ENCODE assay signal across 18 mouse cellular contexts in the genomic region with DNA sequence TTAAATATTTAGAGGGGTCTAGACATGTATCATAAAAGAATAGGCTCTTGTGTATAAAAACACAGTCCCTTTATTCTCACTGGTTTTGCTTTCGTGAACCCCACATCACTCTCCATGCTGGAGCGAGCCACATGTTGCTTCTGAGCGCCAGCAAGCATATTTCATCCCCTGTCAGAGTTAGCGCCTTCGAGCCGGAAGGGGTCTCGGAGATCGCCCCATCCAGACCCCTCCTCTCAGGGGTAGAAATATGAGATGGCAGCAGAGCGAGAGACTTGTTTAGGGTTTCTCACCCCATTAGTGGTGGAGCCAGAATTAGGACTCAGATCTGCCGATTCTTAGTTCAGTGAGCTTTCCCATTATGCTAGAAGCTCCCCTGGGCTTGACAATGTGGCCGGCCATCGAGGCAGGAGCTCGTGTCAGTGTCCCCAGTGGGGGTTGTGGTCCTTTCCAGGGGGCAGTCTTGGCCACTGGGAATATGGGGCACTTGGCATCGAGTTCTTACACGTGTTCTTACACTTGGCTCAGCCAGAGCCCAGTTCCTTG.
DNase-seq lines count a peak whose midpoint lies in the region; ATAC-seq and TF ChIP-seq lines count a peak whose summit lies in the region.
"Had no signal": no experiment of that assay in that cellular context is flagged by ENCODE, and none has a peak within 500 bp of the region (broad histone marks: within the 10 kb centered on the region; RNA-seq: fewer than 3 reads in every experiment).

No protein-coding gene starts in this region.

- no peak overlapping the region for H3K4me3 ChIP-seq in kidney, embryonic 14.5 days (ENCODE audit: low read length)
- H3K4me3 ChIP-seq in limb, embryonic 10.5 days: 0 out of 2 replicates have a peak overlapping the region, but pooled peaks have one; percentile 19
- no peak overlapping the region for H3K4me3 ChIP-seq in limb, embryonic 14.5 days (replicated peaks; ENCODE audit: low read length)
- H3K4me3 ChIP-seq: embryonic facial prominence, embryonic 10.5 days; forebrain, embryonic 12.5 days; liver, embryonic 13.5 days; midbrain, embryonic 12.5 days had no signal

- no peaks in the 10 kb centered on the region for H3K27me3 ChIP-seq in kidney, embryonic 14.5 days (ENCODE audit: control insufficient read depth, insufficient read depth, low read length)
- H3K27me3 ChIP-seq in limb, embryonic 10.5 days (ENCODE audit: low read depth, poor library complexity, severe bottlenecking): peaks cover 56% of the 10 kb centered on the region
- no peaks in the 10 kb centered on the region for H3K27me3 ChIP-seq in limb, embryonic 14.5 days (ENCODE audit: control insufficient read depth, insufficient read depth, low read length)
- H3K27me3 ChIP-seq: liver, embryonic 13.5 days had no signal

- H3K9me3 ChIP-seq in kidney, embryonic 14.5 days (ENCODE audit: control insufficient read depth, low read length): no peaks in the 10 kb centered on the region
- H3K9me3 ChIP-seq in limb, embryonic 10.5 days (replicated peaks): no peaks in the 10 kb centered on the region
- no peaks in the 10 kb centered on the region for H3K9me3 ChIP-seq in limb, embryonic 14.5 days (ENCODE audit: control insufficient read depth, low read length)
- H3K9me3 ChIP-seq: embryonic facial prominence, embryonic 10.5 days; forebrain, embryonic 12.5 days; liver, embryonic 13.5 days; midbrain, embryonic 12.5 days had no signal

- 0 out of 2 replicates have a peak, but pooled peaks have one; percentile 39 for ATAC-seq in kidney, embryonic 14.5 days (ENCODE audit: low FRiP score, low TSS enrichment)
- ATAC-seq in limb, embryonic 14.5 days (ENCODE audit: low FRiP score, low read depth): no peak
- ATAC-seq: inflammation-experienced regulatory T-cells, adult 6 months had no signal

- no peaks in the 10 kb centered on the region for H3K36me3 ChIP-seq in kidney, embryonic 14.5 days (ENCODE audit: control insufficient read depth, insufficient read depth, low read length)
- H3K36me3 ChIP-seq in limb, embryonic 10.5 days: no peaks in the 10 kb centered on the region
- no peaks in the 10 kb centered on the region for H3K36me3 ChIP-seq in limb, embryonic 14.5 days (ENCODE audit: control insufficient read depth, insufficient read depth, low read length)
- H3K36me3 ChIP-seq: embryonic facial prominence, embryonic 10.5 days; forebrain, embryonic 12.5 days; liver, embryonic 13.5 days; midbrain, embryonic 12.5 days had no signal

- TF ChIP-seq POLR2A in limb, embryonic 14.5 days (IDR thresholded peaks at IDR 0.05; ENCODE audit: borderline replicate concordance, extremely low read depth, insufficient read depth, insufficient read length): no peak

- no peak for DNase-seq in kidney, postnatal 25 days
- peak; percentile 14 for DNase-seq in lung, postnatal 10 days
- no peak for DNase-seq in lung, adult 18-20 months
- DNase-seq in limb, embryonic 10.5 days (ENCODE audit: low spot score): peak; percentile 60
- DNase-seq in limb, embryonic 14.5 days (ENCODE audit: low spot score): peak; percentile 16
- no peak for DNase-seq in cerebellum, postnatal 4 days (ENCODE audit: low spot score in 2 of 2)
- DNase-seq: adrenal gland, postnatal 14 days; cerebellum, adult 11 months; cerebellum, postnatal 10 days; heart, postnatal 10 days; liver, embryonic 13.5 days; right cerebral cortex, postnatal 25 days had no signal

- H3K4me1 ChIP-seq in kidney, embryonic 14.5 days (ENCODE audit: control insufficient read depth, insufficient read depth, low read length): peaks cover 11% of the 10 kb centered on the region; the same call in 1 of the 2 replicates
- H3K4me1 ChIP-seq in limb, embryonic 10.5 days: peaks cover 23% of the 10 kb centered on the region
- H3K4me1 ChIP-seq in limb, embryonic 14.5 days (ENCODE audit: control insufficient read depth, insufficient read depth, low read length): peaks cover 18% of the 10 kb centered on the region
- H3K4me1 ChIP-seq: forebrain, embryonic 12.5 days; liver, embryonic 13.5 days; midbrain, embryonic 12.5 days had no signal

- H3K4me2 ChIP-seq in kidney, embryonic 14.5 days (replicated peaks; ENCODE audit: low read depth, low read length): 0 out of 2 replicates have a peak overlapping the region, but pooled peaks have one; percentile 2
- H3K4me2 ChIP-seq in limb, embryonic 14.5 days (replicated peaks; ENCODE audit: low read depth, low read length, severe bottlenecking): peak overlapping the region; percentile 27
- H3K4me2 ChIP-seq: forebrain, embryonic 12.5 days; heart, embryonic 11.5 days; liver, embryonic 13.5 days; midbrain, embryonic 12.5 days had no signal

- H3K27ac ChIP-seq in kidney, embryonic 14.5 days (ENCODE audit: low read depth, low read length): no peak overlapping the region
- H3K27ac ChIP-seq in limb, embryonic 10.5 days: peak overlapping the region; percentile 1; the same call in 1 of the 2 replicates
- H3K27ac ChIP-seq in limb, embryonic 14.5 days (replicated peaks; ENCODE audit: low read depth, low read length): no peak overlapping the region
- H3K27ac ChIP-seq: embryonic facial prominence, embryonic 10.5 days; forebrain, embryonic 12.5 days; liver, embryonic 13.5 days; midbrain, embryonic 12.5 days had no signal

- H3K9ac ChIP-seq in kidney, embryonic 14.5 days (ENCODE audit: low read depth, low read length): no peak overlapping the region
- H3K9ac ChIP-seq in limb, embryonic 14.5 days (ENCODE audit: low read depth, low read length, severe bottlenecking): no peak overlapping the region
- H3K9ac ChIP-seq: forebrain, embryonic 12.5 days; liver, embryonic 13.5 days; midbrain, embryonic 12.5 days had no signal

- WGBS in kidney, embryonic 14.5 days: 17% methylated on average over 15 of the region's 15 CpGs
- WGBS in limb, embryonic 10.5 days: 52% methylated on average over 15 of the region's 15 CpGs
- WGBS in limb, embryonic 14.5 days: 15% methylated on average over 15 of the region's 15 CpGs

Comparison
In these comparisons a context has a peak if more than half of its experiments do, and no peak if none do; other contexts are left out.
1. DNase-seq: peak in lung, postnatal 10 days (single experiment), limb, embryonic 10.5 days (single experiment) and limb, embryonic 14.5 days (single experiment); none in kidney, postnatal 25 days (0 of 2), lung, adult 18-20 months (0 of 2) and cerebellum, postnatal 4 days (0 of 2).